Mouse (Mus musculus) spleen, adult 10 weeks (tissue): Measurements from ENCODE around the gene Socs3. TPM values are rescaled to one million over a fixed set of nuclear protein-coding genes. Genes with fewer than 3 reads are reported as not detected.

ENCODE experiments used
- polyA plus RNA-seq: library from polyadenylated mRNA; stranded (reverse); fragments of 350-450 nt; fragmentation: Illumina TruSeq; extraction: RNeasy Lipid Tissue Mini Kit (QIAGEN cat#74804); gene quantifications from one replicate; pipeline ENCODE4 v1.2.3, GENCODE M21; 2015; ENCODE audit warnings: low replicate concordance; ENCODE audit not compliant: insufficient read depth

Socs3 gene
- 8.3 TPM for polyA plus RNA-seq

GRCm38 (mm10) chr11:117969945-117970872 is at the start of gene Socs3:
TSS of gene Socs3 (minus strand) at chr11:117970047.

GRCm38 (mm10) chr11:117986126-117987031 is 16.5 kb upstream of the Socs3 start, which contains the start of gene Pgs1:
TSS of gene Pgs1 (plus strand) at chr11:117986292.

Other genes with a start within 250 kb of the Socs3 start
- gene Tmc8, start 188.0 kb downstream of the Socs3 start, polyA plus RNA-seq: 9.9 TPM
- gene Tmc6, start 187.8 kb downstream of the Socs3 start, polyA plus RNA-seq: 66.0 TPM
- gene 6030468B19Rik, start 172.4 kb downstream of the Socs3 start, polyA plus RNA-seq: 0.77 TPM
- gene Gm20708, start 160.4 kb downstream of the Socs3 start, polyA plus RNA-seq: 9.4 TPM
- gene Syngr2, start 160.4 kb downstream of the Socs3 start, polyA plus RNA-seq: 92.3 TPM
- gene Afmid, start 144.1 kb downstream of the Socs3 start, polyA plus RNA-seq: 18.5 TPM
- 27.2 TPM for gene Tk1, start 144.0 kb downstream of the Socs3 start, polyA plus RNA-seq
- gene Birc5, start 120.8 kb downstream of the Socs3 start, polyA plus RNA-seq: 45.7 TPM
- gene Tmem235, start 109.3 kb downstream of the Socs3 start, polyA plus RNA-seq: not detected
- 3.8 TPM for gene Tha1, start 96.6 kb downstream of the Socs3 start, polyA plus RNA-seq
- gene Pgs1, start 16.2 kb upstream of the Socs3 start, polyA plus RNA-seq: 21.2 TPM
- gene Dnah17, start 160.6 kb upstream of the Socs3 start, polyA plus RNA-seq: 0.12 TPM